Mouse (Mus musculus): ENCODE results near the gene Cox6a2.

DNA sequence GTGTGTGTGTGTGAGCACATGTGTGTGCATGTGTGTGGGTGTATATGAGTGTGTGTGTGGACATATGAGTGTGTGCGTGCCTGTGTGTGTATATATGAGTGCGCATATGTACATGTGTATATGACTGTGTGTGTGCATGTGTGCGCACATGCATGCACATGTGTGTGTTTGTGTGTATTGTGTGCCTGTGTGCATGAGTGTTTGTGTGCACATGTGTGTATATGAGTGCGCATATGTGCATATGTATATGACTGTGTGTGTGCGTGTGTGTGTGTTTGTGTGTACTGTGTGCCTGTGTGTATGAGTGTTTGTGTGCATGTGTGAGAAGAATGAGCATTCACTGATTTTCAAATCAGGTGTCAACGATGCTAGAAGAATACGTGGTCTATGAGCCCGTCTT is 2.0 kb downstream of the Cox6a2 start:
- no peak for TF ChIP-seq EP300 (IDR thresholded peaks at IDR 0.05; ENCODE audit: low read length)
- no peak for TF ChIP-seq CTCF (conservative IDR thresholded peaks at IDR 0.05 in 1 of 2, IDR thresholded peaks at IDR 0.05 in 1 of 2; ENCODE audit: low read depth in 2 of 2, low read length in 2 of 2)

Data from CH12.LX (cell line).